Mouse (Mus musculus): ENCODE measurements around the gene Sirpa.

The Sirpa gene

DNA sequence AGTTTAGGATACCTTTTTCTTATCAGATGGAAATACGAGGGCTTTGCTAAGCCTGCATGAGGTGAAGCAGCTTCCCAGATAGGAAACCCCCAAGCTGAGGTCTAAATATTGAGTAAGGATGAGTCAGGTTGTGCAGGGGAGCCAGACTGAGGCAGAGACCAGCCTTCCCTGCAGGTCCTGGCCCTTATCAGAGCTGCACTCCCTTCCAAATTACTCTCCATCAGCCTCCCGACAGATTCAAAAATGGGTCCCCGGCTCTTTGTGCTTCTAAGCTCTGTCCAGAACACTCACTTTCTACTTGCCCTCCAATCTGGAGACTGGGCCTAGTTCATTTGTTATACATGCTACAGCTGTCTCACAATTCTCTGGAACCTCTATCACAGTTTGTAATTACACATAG lies 41.3 kb downstream of the Sirpa start:
- no peak for DNase-seq (ENCODE audit: low spot score)

- DNase-seq (ENCODE audit: low spot score): no peak
Measured at GRCm38 (mm10) chr2:129652616-129653015, 60.0 kb downstream of the Sirpa start.

- DNase-seq (ENCODE audit: low spot score): no peak
Measured at GRCm38 (mm10) chr2:129653632-129654031, 61.0 kb downstream of the Sirpa start.

DNA sequence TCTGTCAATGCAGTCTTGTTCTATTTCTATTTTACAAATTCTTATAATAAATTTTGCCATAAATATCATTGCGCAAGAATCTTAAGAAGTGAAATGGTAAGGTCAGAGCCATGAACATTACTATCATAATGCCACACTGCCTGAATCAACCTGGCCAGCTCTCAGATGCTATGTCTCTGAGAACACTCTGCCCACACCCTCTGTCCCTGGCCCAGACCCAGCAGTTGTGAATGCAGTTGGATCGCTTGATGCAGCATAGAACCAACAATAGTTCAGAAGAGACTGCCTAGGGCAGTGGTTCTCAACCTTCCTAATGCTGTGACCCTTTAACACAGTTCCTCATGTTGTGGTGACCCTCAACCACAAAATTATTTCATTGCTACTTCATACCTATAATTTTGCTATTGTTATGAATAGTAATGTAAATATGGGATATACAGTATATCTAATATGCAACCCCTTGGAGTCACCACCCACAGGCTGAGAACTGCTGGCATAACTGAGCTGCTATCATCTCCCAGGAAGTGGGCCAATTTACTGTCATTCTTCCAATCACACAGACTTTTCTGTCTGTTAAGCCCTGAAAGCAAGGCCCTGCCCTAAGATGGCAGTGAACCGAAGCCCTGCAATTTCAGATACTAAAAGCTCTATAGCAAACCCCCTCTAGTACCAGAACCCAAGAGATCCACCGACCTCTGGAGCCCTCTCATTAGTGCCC lies 61.8 kb downstream of the Sirpa start:
- DNase-seq (ENCODE audit: low spot score): no peak

- DNase-seq (ENCODE audit: low spot score): no peak
Measured at GRCm38 (mm10) chr2:129655033-129655432, 62.4 kb downstream of the Sirpa start.

DNA sequence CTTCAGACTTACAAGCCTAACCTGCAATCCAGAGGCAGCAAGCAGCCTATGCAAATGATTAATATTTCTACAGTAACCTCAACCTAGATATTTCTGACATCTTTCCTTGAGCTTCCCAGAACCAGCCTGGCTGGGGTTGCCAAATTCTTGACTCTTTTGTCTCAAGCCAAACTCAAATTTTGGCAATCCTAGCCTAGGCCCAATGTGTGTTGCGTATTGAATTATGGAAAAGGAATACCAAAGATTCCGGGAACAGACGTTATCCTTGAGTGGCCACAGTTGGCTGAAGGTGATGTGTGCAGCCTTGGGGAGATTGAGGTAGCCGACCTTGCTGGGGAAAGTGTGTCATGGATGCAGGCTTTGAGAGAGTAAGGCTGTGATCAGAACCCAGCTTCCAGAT lies 66.2 kb downstream of the Sirpa start:
- no peak for DNase-seq (ENCODE audit: low spot score)

GRCm38 (mm10) chr2:129660020-129660419 lies 67.4 kb downstream of the Sirpa start:
- DNase-seq (ENCODE audit: low spot score): no peak

- no peak for DNase-seq (ENCODE audit: low spot score)
Measured at GRCm38 (mm10) chr2:129662484-129662883, 69.8 kb downstream of the Sirpa start.

- no peak for DNase-seq (ENCODE audit: low spot score)
Measured at GRCm38 (mm10) chr2:129671911-129672310, 79.3 kb downstream of the Sirpa start.

- DNase-seq (ENCODE audit: low spot score): peak; percentile 23
Measured at GRCm38 (mm10) chr2:129674935-129675634, 82.5 kb downstream of the Sirpa start.

DNA sequence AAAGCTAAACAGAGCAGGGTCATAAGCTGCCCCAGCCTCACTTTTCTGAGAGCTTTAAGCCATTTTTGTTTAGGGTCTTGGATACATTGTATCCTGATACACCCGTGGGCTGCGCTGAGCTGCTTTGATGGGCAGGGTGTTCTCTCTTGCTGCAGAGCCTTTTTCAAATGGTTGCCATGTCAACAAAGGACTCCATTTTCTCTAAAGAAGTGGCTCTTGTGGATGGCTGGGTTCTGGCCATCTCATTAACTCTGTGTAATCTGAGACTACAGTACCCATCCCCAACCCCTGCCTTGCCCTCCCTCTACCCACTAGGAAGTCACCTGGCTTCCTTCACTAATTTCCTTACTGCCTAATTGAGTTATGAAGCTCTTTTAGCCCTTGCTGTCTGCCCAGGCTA lies 85.0 kb downstream of the Sirpa start:
- DNase-seq (ENCODE audit: low spot score): no peak

DNA sequence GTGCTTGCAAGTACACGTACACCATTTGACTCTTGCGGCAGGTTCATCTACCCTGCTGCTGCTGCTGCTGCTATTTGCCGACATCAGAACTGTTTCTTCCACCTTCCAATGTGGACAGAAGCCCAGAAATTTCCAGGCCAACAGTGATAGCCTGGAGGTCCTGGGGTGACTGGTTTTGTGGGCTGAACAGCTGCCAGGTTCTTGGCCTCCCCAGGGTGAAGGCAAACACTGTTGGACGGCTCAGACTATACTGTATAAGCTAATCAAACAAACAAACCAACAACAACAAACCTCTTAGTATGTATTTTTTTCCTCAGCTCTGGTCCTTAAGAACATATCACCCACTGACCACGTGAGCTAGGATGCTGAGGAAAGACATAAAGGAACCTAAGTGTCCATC lies 86.4 kb downstream of the Sirpa start:
- DNase-seq (ENCODE audit: low spot score): no peak

DNA sequence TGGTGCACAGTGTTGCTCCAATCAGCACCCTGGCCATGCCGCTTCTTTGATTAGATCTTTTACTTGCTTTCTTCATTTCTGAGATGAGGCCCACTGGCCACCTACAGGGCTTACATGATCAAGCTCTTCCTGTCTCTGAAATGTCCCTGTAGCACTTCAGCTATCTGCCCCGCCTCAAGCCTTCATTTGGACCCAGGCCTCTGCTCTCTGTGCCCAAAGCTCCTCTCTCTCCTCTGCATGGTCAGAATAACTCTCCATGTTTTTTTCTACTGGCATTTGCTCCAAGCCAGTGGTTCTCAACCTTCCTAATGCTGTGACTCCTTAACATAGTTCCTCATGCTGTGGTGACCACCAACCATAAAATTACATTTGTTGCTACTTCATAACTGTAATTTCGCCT lies 87.6 kb downstream of the Sirpa start:
- no peak for DNase-seq (ENCODE audit: low spot score)
